ENCODE assay signal across 8 mouse cellular contexts in genomic region chr5:100498436-100499180, GRCm38 (mm10). TPM values are rescaled to one million over a fixed set of nuclear protein-coding genes. Genes with fewer than 3 reads are reported as not detected.
DNase-seq lines count a peak whose midpoint lies in the region; ATAC-seq and TF ChIP-seq lines count a peak whose summit lies in the region.

No protein-coding gene starts in this region.

- H3K9ac ChIP-seq in embryonic facial prominence, embryonic 15.5 days = peak overlapping the region; percentile 64
- H3K9ac ChIP-seq in midbrain, postnatal 0 days (replicated peaks; ENCODE audit: low read length, poor library complexity, severe bottlenecking) = peak overlapping the region; percentile 83

- peak overlapping the region; percentile 72 for H3K4me3 ChIP-seq in embryonic facial prominence, embryonic 15.5 days (replicated peaks)
- peak overlapping the region; percentile 83 for H3K4me3 ChIP-seq in midbrain, postnatal 0 days (ENCODE audit: low read depth, low read length)

- H3K4me1 ChIP-seq in embryonic facial prominence, embryonic 15.5 days = peaks cover 21% of the 10 kb centered on the region
- H3K4me1 ChIP-seq in midbrain, postnatal 0 days (ENCODE audit: insufficient read depth, low read length) = peaks cover 12% of the 10 kb centered on the region

- peak overlapping the region; percentile 80 for H3K27ac ChIP-seq in embryonic facial prominence, embryonic 15.5 days (replicated peaks)
- peak overlapping the region; percentile 62 for H3K27ac ChIP-seq in midbrain, postnatal 0 days (ENCODE audit: low read depth, low read length)

- H3K36me3 ChIP-seq in embryonic facial prominence, embryonic 15.5 days = no peaks in the 10 kb centered on the region
- no peaks in the 10 kb centered on the region for H3K36me3 ChIP-seq in midbrain, postnatal 0 days (ENCODE audit: insufficient read depth, low read length)

- under 1% methylated on average over 46 of the region's 46 CpGs for WGBS in embryonic facial prominence, embryonic 15.5 days
- 2% methylated on average over 41 of the region's 46 CpGs for WGBS in midbrain, postnatal 0 days

- H3K27me3 ChIP-seq in embryonic facial prominence, embryonic 15.5 days = no peaks in the 10 kb centered on the region
- H3K27me3 ChIP-seq in midbrain, postnatal 0 days (ENCODE audit: insufficient read depth, low read length) = no peaks in the 10 kb centered on the region

- DNase-seq in A20 (ENCODE audit: low read depth, low spot score) (peak; percentile 89), liver (peak; percentile 94)
- DNase-seq in adrenal gland, postnatal 4 days (ENCODE audit: low spot score in 2 of 2) = peak; percentile 64 to 68
- DNase-seq in heart, adult 9 months (ENCODE audit: low spot score in 2 of 2) = peak; percentile 67 to 75
- DNase-seq in kidney, adult 9 months = peak; percentile 80
- peak; percentile 70 for DNase-seq in midbrain, postnatal 0 days (ENCODE audit: low spot score)
- peak; percentile 74 to 90 for DNase-seq in spleen, postnatal 10 days (ENCODE audit: low spot score in 2 of 2)

- ATAC-seq in embryonic facial prominence, embryonic 15.5 days (ENCODE audit: insufficient number of reproducible peaks, low FRiP score, low TSS enrichment, low read depth) = peak; percentile 80
- ATAC-seq in midbrain, postnatal 0 days (ENCODE audit: low FRiP score) = peak; percentile 70

- no peak for TF ChIP-seq CTCF in midbrain, postnatal 0 days (IDR thresholded peaks at IDR 0.05)

- H3K9me3 ChIP-seq in embryonic facial prominence, embryonic 15.5 days (replicated peaks) = no peaks in the 10 kb centered on the region
- no peaks in the 10 kb centered on the region for H3K9me3 ChIP-seq in midbrain, postnatal 0 days (ENCODE audit: low read length)

- H3K4me2 ChIP-seq in embryonic facial prominence, embryonic 15.5 days (replicated peaks) = peak overlapping the region; percentile 93
- peak overlapping the region; percentile 93 for H3K4me2 ChIP-seq in midbrain, postnatal 0 days (ENCODE audit: low read depth, low read length, poor library complexity, severe bottlenecking)

RNA-seq across cellular contexts. Expression of gene Lin54, which starts 1.8 kb away (rescaled TPM):
- 10 to 100 TPM; 15.7 to 19.2 TPM for total RNA-seq in adrenal gland, postnatal 4 days (2021)
- polyA plus RNA-seq in embryonic facial prominence, embryonic 15.5 days (2015; fragmentation: Nextera tagmentation; extraction: Ambion mirVana) = 9.2 and 10.5 TPM in 2 replicates
- 10.9 and 11.4 TPM in 2 replicates for total RNA-seq in midbrain, postnatal 0 days (2014; rRNA removed)
- polyA plus RNA-seq in midbrain, postnatal 0 days (2015; fragmentation: Nextera tagmentation; extraction: Ambion mirVana) = 6.0 and 6.3 TPM in 2 replicates

RNA-seq across cellular contexts. Expression of gene Cops4, which starts 19.5 kb away (rescaled TPM):
- total RNA-seq in adrenal gland, postnatal 4 days (2021) = 10 to 100 TPM; 78.6 to 80.2 TPM
- polyA plus RNA-seq in embryonic facial prominence, embryonic 15.5 days (2015; fragmentation: Nextera tagmentation; extraction: Ambion mirVana) = 180 TPM in 2 replicates
- 100 and 108 TPM in 2 replicates for total RNA-seq in midbrain, postnatal 0 days (2014; rRNA removed)
- polyA plus RNA-seq in midbrain, postnatal 0 days (2015; fragmentation: Nextera tagmentation; extraction: Ambion mirVana) = 168 and 174 TPM in 2 replicates

Comparison
In these comparisons a context has a peak if more than half of its experiments do, and no peak if none do; other contexts are left out.
1. Peak in every context shown above with its lines: DNase-seq, ATAC-seq, H3K4me3 ChIP-seq and H3K27ac ChIP-seq.